Mouse (Mus musculus): Measurements from ENCODE around the gene Prpf31. TPM values are rescaled to one million over a fixed set of nuclear protein-coding genes. Genes with fewer than 3 reads are reported as not detected.

Prpf31 gene
- polyA plus RNA-seq, 1 experiment from 2014 or later, result 85.9 TPM

- Histone ChIP-seq H3K27ac (replicated peaks) (peak within 1 kb of the TSS; percentile 84), H3K4me2 (peak within 1 kb of the TSS; percentile 68), H3K4me1 (peaks cover 27% of the 10 kb centered on the region), H3K9me3 (replicated peaks) (no peaks in the 10 kb centered on the region), H3K4me3 (replicated peaks) (peak within 1 kb of the TSS; percentile 68), H3K27me3 (replicated peaks) (no peaks in the 10 kb centered on the region), H3K9ac (replicated peaks) (peak within 1 kb of the TSS; percentile 66), H3K36me3 (peaks cover 24% of the 10 kb centered on the region)
- WGBS, result 4% methylated on average over 45 of the region's 45 CpGs
- ATAC-seq (ENCODE audit: low FRiP score), result peak; percentile 99
These were observed 35.7 kb downstream of the Prpf31 start, which contains the start of gene Leng1 for GRCm38 (mm10) chr7:3665215-3666114. Gene Leng1, minus strand, starts transcription at chr7:3665840.

GRCm38 (mm10) chr7:3666921-3667391, 37.2 kb downstream of the Prpf31 start:
- Histone ChIP-seq H3K27me3 (replicated peaks) (no peaks in the 10 kb centered on the region), H3K9me3 (replicated peaks) (no peaks in the 10 kb centered on the region), H3K4me2 (no peak overlapping the region), H3K27ac (replicated peaks) (no peak overlapping the region), H3K36me3 (peaks cover 10% of the 10 kb centered on the region), H3K4me3 (replicated peaks) (no peak overlapping the region), H3K4me1 (peaks cover 27% of the 10 kb centered on the region), H3K9ac (replicated peaks) (no peak overlapping the region)
- 23% methylated on average over 14 of the region's 14 CpGs for WGBS
- ATAC-seq (ENCODE audit: low FRiP score), result no peak

DNA sequence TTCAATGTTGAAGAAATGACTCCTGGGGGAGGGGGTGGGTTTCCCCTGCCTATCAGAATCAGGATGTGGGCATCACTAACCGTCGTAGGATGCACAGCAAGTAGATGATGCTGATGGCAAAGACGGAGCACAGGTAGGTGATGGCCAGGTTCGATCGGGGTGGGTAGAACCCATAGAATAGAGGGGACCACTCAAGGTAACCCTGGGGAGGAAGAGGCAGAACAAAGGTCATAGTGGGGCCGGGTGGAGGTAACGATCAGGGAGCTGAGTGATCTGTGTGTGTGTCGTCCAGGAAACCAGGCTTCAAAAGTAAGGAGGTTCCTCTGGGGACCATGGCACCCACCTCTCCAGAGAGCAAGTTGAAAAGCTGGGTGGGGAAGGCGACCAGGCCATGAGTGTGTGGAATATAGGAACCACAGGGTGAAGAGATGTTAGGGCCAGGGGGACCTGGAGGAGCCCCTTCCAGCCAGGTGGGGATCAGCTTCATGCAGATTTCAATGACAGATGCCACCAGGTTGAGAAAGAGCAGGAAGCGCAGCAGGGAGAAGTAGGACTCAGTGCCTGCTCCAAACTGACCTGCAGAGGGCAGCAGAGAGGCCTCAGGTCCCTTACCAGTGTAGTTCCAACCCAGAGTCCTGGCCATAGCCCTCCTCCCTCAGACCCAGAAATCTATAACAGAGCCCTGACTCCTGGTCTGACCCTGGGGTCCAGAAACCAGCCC, 44.9 kb downstream of the Prpf31 start:
- H3K4me2 ChIP-seq, result no peak overlapping the region
- no peak overlapping the region for H3K4me3 ChIP-seq (replicated peaks)
- H3K9me3 ChIP-seq (replicated peaks), result no peaks in the 10 kb centered on the region
- H3K36me3 ChIP-seq, result peaks cover 17% of the 10 kb centered on the region
- H3K27ac ChIP-seq (replicated peaks), result no peak overlapping the region
- 77% methylated on average over 10 of the region's 10 CpGs for WGBS
- H3K9ac ChIP-seq (replicated peaks), result no peak overlapping the region
- no peaks in the 10 kb centered on the region for H3K27me3 ChIP-seq (replicated peaks)
- ATAC-seq (ENCODE audit: low FRiP score), result peak; percentile 88; the same call in 1 of the 2 replicates
- H3K4me1 ChIP-seq, result no peaks in the 10 kb centered on the region

DNA sequence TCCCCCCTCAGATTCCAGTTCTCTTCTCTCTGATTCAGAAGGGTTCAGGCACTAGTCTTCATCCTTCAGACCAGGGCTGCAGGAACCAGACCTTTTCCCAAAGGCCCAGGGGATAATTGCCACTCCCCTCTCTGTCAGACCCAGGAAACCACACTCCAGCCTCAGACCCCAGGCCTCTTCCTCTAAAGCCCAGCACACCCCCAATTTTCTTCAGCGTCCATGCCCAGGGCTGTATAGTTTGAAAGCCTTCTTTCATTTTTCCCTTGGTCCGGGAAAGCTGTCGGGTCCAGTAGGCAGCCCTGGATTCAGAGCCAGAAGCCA, 45.4 kb downstream of the Prpf31 start:
- no peaks in the 10 kb centered on the region for H3K4me1 ChIP-seq
- peaks cover 19% of the 10 kb centered on the region for H3K36me3 ChIP-seq
- ATAC-seq (ENCODE audit: low FRiP score), result peak; percentile 29; the same call in 1 of the 2 replicates
- no peaks in the 10 kb centered on the region for H3K27me3 ChIP-seq (replicated peaks)
- no peak overlapping the region for H3K27ac ChIP-seq (replicated peaks)
- no peaks in the 10 kb centered on the region for H3K9me3 ChIP-seq (replicated peaks)
- H3K4me2 ChIP-seq, result no peak overlapping the region
- WGBS, result 87% methylated on average over 3 of the region's 3 CpGs
- H3K9ac ChIP-seq (replicated peaks), result no peak overlapping the region
- H3K4me3 ChIP-seq (replicated peaks), result no peak overlapping the region

- Histone ChIP-seq H3K9me3 (replicated peaks) (no peaks in the 10 kb centered on the region), H3K9ac (replicated peaks) (no peak overlapping the region), H3K4me2 (no peak overlapping the region), H3K36me3 (peaks cover 22% of the 10 kb centered on the region), H3K4me3 (replicated peaks) (no peak overlapping the region), H3K27me3 (replicated peaks) (no peaks in the 10 kb centered on the region), H3K27ac (replicated peaks) (no peak overlapping the region), H3K4me1 (no peaks in the 10 kb centered on the region)
- ATAC-seq (ENCODE audit: low FRiP score), result no peak
- 87% methylated on average over 12 of the region's 12 CpGs for WGBS
These were observed 46.6 kb downstream of the Prpf31 start for GRCm38 (mm10) chr7:3676371-3676770.

DNA sequence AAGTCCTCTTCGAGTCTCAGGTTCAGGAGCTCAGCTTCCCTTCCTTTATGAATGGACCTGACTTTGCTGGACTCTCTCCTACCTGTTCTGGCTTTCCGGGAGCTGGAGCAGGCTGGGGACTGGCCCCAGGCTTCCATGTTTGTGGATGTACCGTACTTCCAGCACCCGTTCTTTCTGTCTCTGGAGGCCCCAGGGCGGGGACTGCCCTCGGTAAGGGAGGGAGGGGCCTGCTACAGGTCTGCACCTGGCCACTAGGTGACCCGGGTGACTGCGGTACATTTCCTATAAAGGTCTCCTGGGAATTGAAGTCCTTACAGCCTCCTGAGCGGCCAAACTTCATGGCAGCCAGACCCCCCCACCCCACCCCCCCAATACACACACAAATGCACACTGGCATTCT, 47.6 kb downstream of the Prpf31 start, which contains the start of gene Tmc4:
Gene Tmc4 (minus strand): TSS at position 212 of the 400 bp plus-strand sequence.
- WGBS, result 55% methylated on average over 9 of the region's 9 CpGs

GRCm38 (mm10) chr7:3683908-3684550, 54.2 kb downstream of the Prpf31 start:
- peak overlapping the region; percentile 15 for H3K4me2 ChIP-seq
- peak overlapping the region; percentile 76 for H3K27ac ChIP-seq (replicated peaks)
- no peak overlapping the region for H3K4me3 ChIP-seq (replicated peaks)
- peaks cover 52% of the 10 kb centered on the region for H3K36me3 ChIP-seq
- H3K9me3 ChIP-seq (replicated peaks), result no peaks in the 10 kb centered on the region
- peak; percentile 66 for ATAC-seq (ENCODE audit: low FRiP score)
- 48% methylated on average over 10 of the region's 10 CpGs for WGBS
- H3K27me3 ChIP-seq (replicated peaks), result no peaks in the 10 kb centered on the region
- no peak overlapping the region for H3K9ac ChIP-seq (replicated peaks)
- peaks cover 24% of the 10 kb centered on the region for H3K4me1 ChIP-seq

More for the DNA sequence above, 47.6 kb downstream of the Prpf31 start, which contains the start of gene Tmc4:
- H3K27me3 ChIP-seq (replicated peaks), result no peaks in the 10 kb centered on the region
- H3K9ac ChIP-seq (replicated peaks), result no peak within 1 kb of the TSS
- no peak within 1 kb of the TSS for H3K27ac ChIP-seq (replicated peaks)
- no peak for ATAC-seq (ENCODE audit: low FRiP score)
- no peaks in the 10 kb centered on the region for H3K4me1 ChIP-seq
- no peak within 1 kb of the TSS for H3K4me2 ChIP-seq
- H3K36me3 ChIP-seq, result peaks cover 27% of the 10 kb centered on the region
- H3K9me3 ChIP-seq (replicated peaks), result no peaks in the 10 kb centered on the region
- H3K4me3 ChIP-seq (replicated peaks), result no peak within 1 kb of the TSS

DNA sequence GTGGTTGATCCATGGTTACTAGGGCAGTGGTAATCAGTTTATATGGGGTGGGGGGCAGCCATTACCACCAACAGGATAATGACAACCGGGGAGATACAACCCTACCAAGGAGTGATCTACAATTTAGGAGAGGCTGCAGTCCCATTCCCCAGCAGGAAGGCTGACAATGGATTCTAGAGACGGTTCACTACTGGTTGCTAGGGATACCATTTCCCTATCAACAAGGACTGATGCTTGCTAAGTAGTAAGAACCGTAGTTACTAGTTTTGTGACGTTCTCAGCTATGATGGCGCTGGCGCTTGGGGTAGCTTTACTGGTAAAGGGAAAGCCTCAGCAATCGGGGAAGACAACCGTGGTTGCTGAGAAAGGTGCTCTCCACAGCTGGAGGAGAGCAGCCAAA, 54.9 kb downstream of the Prpf31 start:
- no peak overlapping the region for H3K9ac ChIP-seq (replicated peaks)
- H3K36me3 ChIP-seq, result peaks cover 48% of the 10 kb centered on the region
- WGBS, result 65% methylated on average over 8 of the region's 8 CpGs
- no peaks in the 10 kb centered on the region for H3K9me3 ChIP-seq (replicated peaks)
- H3K4me3 ChIP-seq (replicated peaks), result no peak overlapping the region
- H3K4me2 ChIP-seq, result no peak overlapping the region
- peak; percentile 21 for ATAC-seq (ENCODE audit: low FRiP score)
- no peaks in the 10 kb centered on the region for H3K27me3 ChIP-seq (replicated peaks)
- peak overlapping the region; percentile 76 for H3K27ac ChIP-seq (replicated peaks)
- peaks cover 24% of the 10 kb centered on the region for H3K4me1 ChIP-seq

DNA sequence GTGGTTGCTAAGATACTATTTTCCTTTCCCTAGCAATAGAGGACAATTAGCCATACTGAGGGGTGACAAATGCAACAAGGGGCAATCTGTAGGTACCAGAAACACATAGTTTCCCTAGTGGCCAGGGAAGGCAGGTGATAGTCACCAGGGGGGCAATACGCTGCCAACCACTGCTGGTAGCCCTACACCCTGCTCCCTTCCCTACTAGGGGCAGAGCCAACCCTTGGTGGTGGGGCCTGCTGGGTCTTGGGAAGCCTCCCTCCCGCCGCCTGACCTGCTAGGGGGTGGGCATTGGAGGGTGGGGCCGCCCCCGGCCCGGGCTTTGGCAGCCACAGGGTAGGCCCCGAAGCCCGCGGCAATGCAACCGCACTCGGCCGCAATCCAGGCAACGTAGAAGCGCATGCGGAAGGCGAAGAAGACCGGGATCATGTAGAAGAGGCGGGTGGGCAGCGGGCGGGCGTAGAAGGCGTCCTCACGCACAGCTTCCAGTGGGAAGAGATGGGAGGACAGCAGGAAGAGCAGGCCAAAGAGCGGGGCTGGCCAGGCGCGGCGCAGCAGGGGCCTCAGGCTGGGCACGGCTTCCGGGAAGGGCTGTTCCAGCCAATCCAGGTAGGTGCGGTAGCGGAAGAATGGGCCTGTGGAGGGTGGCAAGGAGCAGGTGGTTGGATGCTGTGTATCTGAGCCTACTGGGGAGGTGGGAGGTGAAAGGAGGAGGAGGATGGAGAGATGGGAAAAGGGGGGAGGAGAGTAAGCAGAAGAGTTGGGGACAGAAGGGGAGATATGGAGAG, 55.8 kb downstream of the Prpf31 start:
- Histone ChIP-seq H3K4me1 (peaks cover 27% of the 10 kb centered on the region), H3K36me3 (peaks cover 44% of the 10 kb centered on the region), H3K27ac (replicated peaks) (peak overlapping the region; percentile 76), H3K9me3 (replicated peaks) (no peaks in the 10 kb centered on the region), H3K9ac (replicated peaks) (no peak overlapping the region), H3K27me3 (replicated peaks) (no peaks in the 10 kb centered on the region), H3K4me2 (no peak overlapping the region), H3K4me3 (replicated peaks) (no peak overlapping the region)
- no peak for ATAC-seq (ENCODE audit: low FRiP score)
- 80% methylated on average over 31 of the region's 31 CpGs for WGBS

DNA sequence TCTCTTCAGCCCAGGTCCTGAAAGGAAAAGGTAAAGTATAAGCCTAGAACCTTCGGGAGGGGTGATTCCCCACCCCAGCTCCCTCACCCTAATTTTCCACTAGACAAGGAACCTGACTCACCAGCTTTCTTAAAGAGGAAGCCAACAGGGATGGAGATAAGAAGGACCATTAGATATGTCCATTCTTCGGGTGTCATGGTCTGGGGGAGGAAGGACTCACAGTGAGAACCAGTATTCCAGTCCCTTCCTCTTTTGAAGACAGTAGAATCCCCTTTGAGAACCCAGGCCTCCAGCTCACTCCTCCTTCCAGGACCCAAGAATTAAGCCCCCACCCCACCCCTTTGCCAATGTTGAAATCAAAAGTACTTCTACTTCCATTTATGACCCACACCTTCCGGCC, 62.1 kb downstream of the Prpf31 start:
- Histone ChIP-seq H3K9me3 (replicated peaks) (no peaks in the 10 kb centered on the region), H3K4me2 (peak overlapping the region; percentile 79), H3K36me3 (peaks cover 27% of the 10 kb centered on the region), H3K9ac (replicated peaks) (peak overlapping the region; percentile 81), H3K27me3 (replicated peaks) (no peaks in the 10 kb centered on the region), H3K4me1 (peaks cover 36% of the 10 kb centered on the region), H3K4me3 (replicated peaks) (peak overlapping the region; percentile 69), H3K27ac (replicated peaks) (peak overlapping the region; percentile 96)
- no peak for ATAC-seq (ENCODE audit: low FRiP score)
- WGBS, result 32% methylated on average over 3 of the region's 3 CpGs
